Mouse (Mus musculus) forebrain, embryonic 14.5 days (tissue): ENCODE results near the gene Ilf2. TPM values are rescaled to one million over a fixed set of nuclear protein-coding genes. Genes with fewer than 3 reads are reported as not detected.

Experiments
- ATAC-seq: fragments of 200-750 bp; cut with Nextera tagmentation; 2 replicates; pipeline ENCODE4 v1.8.0; 2017; ENCODE audit warnings: mild to moderate bottlenecking, moderate library complexity
- DNase-seq: peaks from one replicate; pipeline ENCODE4 v3.0.0-alpha.2; 2015; ENCODE audit warnings: low spot score
- H3K27ac ChIP-seq: fragments of 300-500 bp; sonication (generic); 2 replicates; pipeline ENCODE4 v1.5.1; 2014; ENCODE audit warnings: low read depth, mild to moderate bottlenecking, control low read depth, low read length, moderate library complexity
- H3K27me3 ChIP-seq: fragments of 300-500 bp; sonication (generic); replicated peaks from 2 replicates; pipeline ENCODE4 v1.6.1; 2014; ENCODE audit warnings: low read length, control low read depth, mixed read lengths; ENCODE audit not compliant: control insufficient read depth, insufficient read depth
- H3K36me3 ChIP-seq: fragments of 300-500 bp; sonication (generic); 2 replicates; pipeline ENCODE4 v1.6.1; 2014; ENCODE audit warnings: low read length, control low read depth; ENCODE audit not compliant: control insufficient read depth, insufficient read depth
- H3K4me1 ChIP-seq: fragments of 300-500 bp; sonication (generic); 2 replicates; pipeline ENCODE4 v1.6.1; 2014; ENCODE audit warnings: antibody characterized with exemption, low read length, control low read depth; ENCODE audit not compliant: control insufficient read depth, insufficient read depth
- H3K4me2 ChIP-seq: fragments of 300-500 bp; sonication (generic); 2 replicates; pipeline ENCODE4 v1.6.1; 2014; ENCODE audit warnings: mild to moderate bottlenecking, control low read depth, low read length
- H3K4me3 ChIP-seq: fragments of 300-500 bp; sonication (generic); 2 replicates; pipeline ENCODE4 v1.5.1; 2014; ENCODE audit warnings: low read depth, low read length, control low read depth
- H3K9ac ChIP-seq: fragments of 300-500 bp; sonication (generic); 2 replicates; pipeline ENCODE4 v1.6.1; 2014; ENCODE audit warnings: mild to moderate bottlenecking, low read length, control low read depth, moderate library complexity
- H3K9me3 ChIP-seq: fragments of 300-500 bp; sonication (generic); replicated peaks from 2 replicates; pipeline ENCODE4 v1.6.1; 2016; ENCODE audit warnings: low read length, control low read depth, mixed read lengths; ENCODE audit not compliant: control insufficient read depth
- WGBS: fragments of 180-500 bp; shearing (Covaris S2); extraction: QIAGEN DNeasy Blood & Tissue Kit; methylation state at CpG from one replicate; pipeline ENCODE4 v1.1.7; 2014; 5-methylcytosine and 5-hydroxymethylcytosine counted together
- polyA plus RNA-seq: library from polyadenylated mRNA; unstranded; fragments of >200 nt; fragmentation: Nextera tagmentation; extraction: Ambion mirVana; gene quantifications from 2 replicates; pipeline ENCODE4 v1.2.1, GENCODE M21; 2014

Gene Ilf2
- polyA plus RNA-seq, 1 experiment from 2014 or later, result 266 TPM

DNA sequence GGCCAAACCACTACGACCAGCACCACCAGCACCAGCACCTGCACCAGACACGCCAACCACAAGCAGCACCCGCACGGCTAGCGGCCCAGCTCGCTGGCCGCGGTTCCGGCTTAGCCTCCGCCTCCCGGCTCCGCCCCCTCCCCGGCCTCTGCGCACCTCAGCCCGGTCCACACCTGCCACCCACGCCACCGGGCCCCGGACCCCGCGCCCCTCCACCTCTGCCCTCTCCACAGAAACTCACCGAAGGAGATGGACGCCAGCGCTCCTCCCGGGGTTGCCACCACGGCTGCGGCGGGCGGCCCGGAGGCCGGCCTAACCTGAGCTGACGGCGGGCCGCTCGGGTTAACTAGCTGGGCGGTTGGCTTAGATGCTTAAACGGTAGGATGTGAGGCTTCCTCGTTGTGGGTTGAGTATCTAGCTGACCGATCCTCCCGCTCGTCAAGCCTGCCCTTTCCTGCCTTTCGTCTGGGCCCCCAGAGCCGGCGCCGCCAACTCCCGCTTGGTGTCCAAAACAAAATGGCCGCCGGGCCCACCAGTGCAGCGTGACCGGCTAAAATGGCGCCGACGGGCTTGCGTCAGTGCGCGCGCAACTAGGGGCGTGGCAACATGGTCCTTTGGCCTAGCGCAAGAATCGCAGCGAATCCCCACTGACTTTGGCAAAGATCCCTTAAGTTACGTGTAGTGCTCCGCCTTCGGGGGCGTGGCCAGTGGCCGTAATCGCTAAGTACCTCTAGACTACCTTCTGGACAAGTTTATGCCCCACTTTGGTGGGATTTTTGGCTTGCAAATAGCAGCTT, 33.2 kb downstream of the Ilf2 start, which contains the start of gene Chtop:
Chtop (minus strand) TSS at position 549 of the 797 bp plus-strand sequence.
- peak; percentile 95 for ATAC-seq
- peak within 1 kb of the TSS; percentile 92 for H3K27ac ChIP-seq
- WGBS, result under 1% methylated on average over 65 of the region's 66 CpGs
- peaks cover 9% of the 10 kb centered on the region; the same call in 1 of the 2 replicates for H3K27me3 ChIP-seq
- H3K4me3 ChIP-seq, result peak within 1 kb of the TSS; percentile 93
- peak; percentile 100 for DNase-seq
- H3K4me2 ChIP-seq, result peak within 1 kb of the TSS; percentile 83
- H3K36me3 ChIP-seq, result peaks cover 36% of the 10 kb centered on the region
- H3K9me3 ChIP-seq, result no peaks in the 10 kb centered on the region
- peaks cover 11% of the 10 kb centered on the region for H3K4me1 ChIP-seq
- H3K9ac ChIP-seq, result peak within 1 kb of the TSS; percentile 99

- Histone ChIP-seq H3K27me3 (peaks cover 9% of the 10 kb centered on the region; the same call in 1 of the 2 replicates), H3K9me3 (no peaks in the 10 kb centered on the region), H3K4me3 (peak overlapping the region; percentile 93), H3K4me1 (peaks cover 11% of the 10 kb centered on the region), H3K9ac (peak overlapping the region; percentile 32; the same call in 1 of the 2 replicates), H3K27ac (peak overlapping the region; percentile 48; the same call in 1 of the 2 replicates), H3K36me3 (peaks cover 30% of the 10 kb centered on the region), H3K4me2 (peak overlapping the region; percentile 41)
- WGBS, result 12% methylated on average over 2 of the region's 2 CpGs
- DNase-seq (no peak), ATAC-seq (peak; percentile 32)
These were observed 33.8 kb downstream of the Ilf2 start for GRCm38 (mm10) chr3:90509747-90510123.

- no peak for DNase-seq
- H3K4me2 ChIP-seq, result no peak overlapping the region
- H3K27ac ChIP-seq, result no peak overlapping the region
- no peak overlapping the region for H3K4me3 ChIP-seq
- peaks cover 5% of the 10 kb centered on the region for H3K36me3 ChIP-seq
- H3K9ac ChIP-seq, result no peak overlapping the region
- H3K4me1 ChIP-seq, result peaks cover 14% of the 10 kb centered on the region
- 91% methylated on average over 5 of the region's 5 CpGs for WGBS
- H3K27me3 ChIP-seq, result peaks cover 9% of the 10 kb centered on the region; the same call in 1 of the 2 replicates
- no peak for ATAC-seq
- no peaks in the 10 kb centered on the region for H3K9me3 ChIP-seq
These were observed 36.4 kb downstream of the Ilf2 start for GRCm38 (mm10) chr3:90512276-90512675.

- Histone ChIP-seq H3K4me2 (no peak overlapping the region), H3K9me3 (no peaks in the 10 kb centered on the region), H3K4me1 (peaks cover 6% of the 10 kb centered on the region), H3K4me3 (no peak overlapping the region), H3K36me3 (no peaks in the 10 kb centered on the region), H3K27me3 (peaks cover 9% of the 10 kb centered on the region; the same call in 1 of the 2 replicates), H3K27ac (no peak overlapping the region), H3K9ac (no peak overlapping the region)
- DNase-seq, result no peak
- ATAC-seq, result no peak
- WGBS, result 79% methylated on average over 9 of the region's 9 CpGs
These were observed 37.2 kb downstream of the Ilf2 start for GRCm38 (mm10) chr3:90512948-90513642.

- H3K4me2 ChIP-seq, result peak within 1 kb of the TSS; percentile 60
- no peaks in the 10 kb centered on the region for H3K36me3 ChIP-seq
- DNase-seq (peak; percentile 33), ATAC-seq (peak; percentile 21; the same call in 1 of the 2 replicates)
- H3K4me3 ChIP-seq, result peak within 1 kb of the TSS; percentile 23
- peaks cover 4% of the 10 kb centered on the region; the same call in 1 of the 2 replicates for H3K4me1 ChIP-seq
- H3K27ac ChIP-seq, result no peak within 1 kb of the TSS
- no peaks in the 10 kb centered on the region for H3K9me3 ChIP-seq
- peak within 1 kb of the TSS; percentile 49 for H3K9ac ChIP-seq
- 7% methylated on average over 25 of the region's 25 CpGs for WGBS
- H3K27me3 ChIP-seq, result peaks cover 9% of the 10 kb centered on the region; the same call in 1 of the 2 replicates
These were observed 38.1 kb downstream of the Ilf2 start, which contains the start of the genes S100a1 and S100a13 for GRCm38 (mm10) chr3:90513796-90514590. S100a1 (minus strand) TSS chr3:90514392. S100a13 (plus strand) TSS chr3:90514435.

- Histone ChIP-seq H3K4me1 (peaks cover 4% of the 10 kb centered on the region; the same call in 1 of the 2 replicates), H3K27ac (no peak overlapping the region), H3K9ac (peak overlapping the region; percentile 49), H3K4me2 (peak overlapping the region; percentile 60), H3K9me3 (no peaks in the 10 kb centered on the region), H3K4me3 (peak overlapping the region; percentile 23), H3K27me3 (peaks cover 9% of the 10 kb centered on the region; the same call in 1 of the 2 replicates), H3K36me3 (no peaks in the 10 kb centered on the region)
- WGBS, result 2% methylated on average over 10 of the region's 10 CpGs
- DNase-seq, result peak; percentile 50
- ATAC-seq, result peak; percentile 47
These were observed 38.8 kb downstream of the Ilf2 start for GRCm38 (mm10) chr3:90514691-90515090.

DNA sequence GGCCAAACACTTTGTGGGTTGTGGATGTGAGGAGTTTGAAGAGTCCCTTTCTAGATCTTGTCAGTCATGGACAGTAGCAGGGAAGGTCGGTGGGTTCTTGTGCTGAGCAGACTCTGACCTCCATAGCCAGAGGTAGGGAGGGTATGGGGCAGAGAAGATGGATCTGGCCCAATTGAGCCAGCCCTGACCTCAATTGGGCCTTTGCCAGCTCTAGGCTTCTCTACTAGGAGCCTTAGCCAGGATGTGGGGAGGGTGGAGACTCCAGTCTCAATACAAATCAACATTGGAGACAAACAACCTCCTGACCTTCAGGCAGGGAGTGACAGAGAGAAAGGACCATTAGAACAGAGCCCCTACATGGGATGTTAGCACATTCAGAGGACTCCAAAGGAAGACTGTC, 39.3 kb downstream of the Ilf2 start:
- ATAC-seq, result no peak
- Histone ChIP-seq H3K9me3 (no peaks in the 10 kb centered on the region), H3K9ac (no peak overlapping the region), H3K4me1 (peaks cover 4% of the 10 kb centered on the region; the same call in 1 of the 2 replicates), H3K36me3 (no peaks in the 10 kb centered on the region), H3K4me2 (peak overlapping the region; percentile 60), H3K27ac (no peak overlapping the region), H3K27me3 (peaks cover 9% of the 10 kb centered on the region; the same call in 1 of the 2 replicates), H3K4me3 (peak overlapping the region; percentile 23)
- WGBS, result 60% methylated on average over 1 of the region's 1 CpGs
- no peak for DNase-seq

DNA sequence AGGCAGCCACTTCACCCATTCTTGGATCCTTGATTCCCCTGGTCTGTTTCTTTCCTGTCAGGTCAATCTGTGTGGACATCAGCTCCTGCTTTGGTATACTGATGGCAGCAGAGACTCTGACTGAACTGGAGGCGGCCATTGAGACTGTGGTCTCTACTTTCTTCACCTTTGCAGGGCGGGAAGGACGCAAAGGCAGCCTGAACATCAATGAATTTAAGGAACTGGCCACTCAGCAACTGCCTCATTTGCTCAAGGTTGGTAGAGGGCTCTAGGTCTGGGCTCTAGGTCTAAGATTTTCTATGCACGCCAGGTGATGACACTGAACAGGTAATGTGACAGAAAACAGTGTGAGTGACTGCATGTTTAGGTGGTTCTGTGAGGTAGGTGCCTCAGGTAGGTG, 39.9 kb downstream of the Ilf2 start:
- Histone ChIP-seq H3K36me3 (no peaks in the 10 kb centered on the region), H3K27me3 (peaks cover 9% of the 10 kb centered on the region; the same call in 1 of the 2 replicates), H3K4me1 (peaks cover 4% of the 10 kb centered on the region; the same call in 1 of the 2 replicates), H3K9me3 (no peaks in the 10 kb centered on the region), H3K4me2 (no peak overlapping the region), H3K4me3 (no peak overlapping the region), H3K27ac (no peak overlapping the region), H3K9ac (no peak overlapping the region)
- ATAC-seq (no peak), DNase-seq (no peak)
- 85% methylated on average over 4 of the region's 4 CpGs for WGBS
